Mouse (Mus musculus) right cerebral cortex, postnatal 25 days (tissue): ENCODE results near the gene Gm20388.
A peak's percentile ranks its signal among the peaks of the same experiment; 100 is the strongest.

Source experiments
- DNase-seq: peaks from one replicate; pipeline ENCODE4 v3.0.0; 2022

Gene Gm20388

DNA sequence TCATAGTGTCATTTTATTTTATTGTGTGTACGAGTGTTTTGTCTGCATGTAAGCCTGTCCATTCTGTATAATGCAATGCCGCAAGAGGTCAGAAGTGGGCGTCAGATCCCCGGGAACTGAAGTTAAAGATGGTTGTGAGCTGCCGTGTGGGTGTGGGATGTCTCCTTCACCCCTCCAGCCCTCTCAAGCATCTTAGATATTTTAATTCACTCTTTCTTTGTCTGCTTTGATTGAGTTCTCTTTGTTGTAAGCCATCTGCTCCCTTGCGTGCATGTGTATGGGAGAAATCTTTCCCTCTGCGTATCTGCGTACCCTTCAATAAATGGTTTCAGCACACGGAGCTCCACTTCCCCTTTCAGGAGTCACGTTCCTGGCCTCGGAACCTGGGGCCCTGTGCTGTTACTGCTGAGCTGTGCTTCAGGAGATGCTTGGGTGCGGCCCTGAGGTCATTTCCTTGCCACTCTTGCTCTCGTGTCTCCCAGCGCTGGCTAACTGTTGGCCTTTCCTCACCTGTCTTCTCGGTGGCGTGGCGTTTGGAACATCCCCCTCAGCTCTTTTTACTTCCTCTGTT is 2060.9 kb downstream of the Gm20388 start:
- no peak for DNase-seq

GRCm38 (mm10) chr8:121973906-121974305 is 2063.3 kb downstream of the Gm20388 start:
- DNase-seq: no peak

DNA sequence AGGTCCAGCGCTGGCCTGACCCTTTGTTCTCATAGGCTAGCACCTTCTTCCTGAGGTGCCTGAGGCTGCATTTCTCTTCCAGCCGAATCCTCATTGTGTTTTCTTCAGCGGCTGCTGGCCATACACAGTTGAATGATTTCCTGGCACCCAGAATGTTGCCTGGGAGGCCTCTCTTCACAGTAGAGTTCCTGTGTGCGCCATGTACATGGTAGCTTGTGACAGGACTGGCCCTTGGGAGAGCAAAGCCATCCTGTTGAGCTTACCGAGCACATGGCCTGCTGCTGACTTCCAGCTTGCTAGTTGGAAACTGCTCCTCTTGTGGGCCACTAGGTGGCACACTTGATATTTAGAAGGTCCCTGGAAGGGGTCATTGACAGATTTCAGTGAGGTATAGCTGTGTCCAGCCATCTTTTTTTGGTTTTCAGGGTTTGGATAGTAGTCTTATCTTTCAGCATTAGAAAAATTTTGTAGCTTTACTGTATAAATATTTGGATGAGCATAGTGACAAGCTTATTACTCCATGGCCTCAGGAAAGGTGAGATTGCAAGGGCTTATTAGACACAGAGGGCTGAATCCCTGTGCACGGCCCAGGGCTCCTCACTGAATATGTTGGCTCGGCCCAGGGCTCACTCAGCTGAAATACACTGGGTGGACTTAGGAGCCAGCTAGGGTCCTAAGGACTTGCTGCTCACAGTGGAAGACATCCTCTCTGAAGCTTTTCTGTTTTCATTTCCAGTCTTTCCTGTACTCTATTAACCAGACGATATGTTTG is 2067.4 kb downstream of the Gm20388 start:
- no peak for DNase-seq

GRCm38 (mm10) chr8:121978670-121979069 is 2068.0 kb downstream of the Gm20388 start:
- DNase-seq: no peak

- no peak for DNase-seq
These were observed 2070.3 kb downstream of the Gm20388 start for GRCm38 (mm10) chr8:121980792-121981519.

- DNase-seq: no peak
These were observed 2070.9 kb downstream of the Gm20388 start for GRCm38 (mm10) chr8:121981520-121981895.

DNA sequence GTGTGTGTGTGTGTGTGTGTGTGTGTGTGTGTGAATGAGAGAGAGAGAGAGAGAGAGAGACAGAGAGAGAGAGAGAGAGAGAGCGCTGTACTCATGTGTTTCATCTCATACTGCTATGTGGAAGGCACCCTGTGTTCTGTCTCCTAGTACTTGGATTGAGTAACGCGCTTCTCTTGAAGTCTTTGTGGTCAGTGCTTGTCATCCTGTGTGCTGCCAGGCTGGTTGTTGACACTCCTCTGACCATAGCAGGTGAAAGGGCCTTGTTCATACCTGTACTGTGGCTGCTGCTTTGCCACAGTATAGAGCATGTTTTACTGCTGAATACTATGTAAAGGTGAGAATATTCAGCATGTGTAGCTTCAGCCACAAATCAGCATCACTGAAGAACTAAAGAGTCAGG is 2075.0 kb downstream of the Gm20388 start:
- DNase-seq: no peak

DNA sequence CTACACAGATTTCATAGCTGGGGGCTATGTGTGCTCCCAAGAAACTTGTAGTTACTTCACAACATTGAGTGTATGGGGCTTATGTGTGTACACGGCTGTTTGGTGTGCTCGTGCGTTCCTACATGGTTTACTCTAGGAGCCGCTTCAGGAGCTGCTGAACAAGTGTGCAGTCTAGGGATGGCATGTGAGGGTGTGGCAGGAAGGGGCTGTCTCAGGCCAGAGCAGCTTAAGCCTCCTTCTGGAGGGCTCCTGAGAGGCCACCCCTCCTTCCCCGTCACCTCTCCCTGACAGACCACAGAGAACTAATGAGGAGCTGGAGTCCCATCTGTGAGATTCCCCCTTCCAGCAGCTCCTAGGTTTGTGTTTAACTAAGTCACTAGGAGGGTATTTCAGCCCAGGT is 2077.3 kb downstream of the Gm20388 start:
- DNase-seq: no peak

DNA sequence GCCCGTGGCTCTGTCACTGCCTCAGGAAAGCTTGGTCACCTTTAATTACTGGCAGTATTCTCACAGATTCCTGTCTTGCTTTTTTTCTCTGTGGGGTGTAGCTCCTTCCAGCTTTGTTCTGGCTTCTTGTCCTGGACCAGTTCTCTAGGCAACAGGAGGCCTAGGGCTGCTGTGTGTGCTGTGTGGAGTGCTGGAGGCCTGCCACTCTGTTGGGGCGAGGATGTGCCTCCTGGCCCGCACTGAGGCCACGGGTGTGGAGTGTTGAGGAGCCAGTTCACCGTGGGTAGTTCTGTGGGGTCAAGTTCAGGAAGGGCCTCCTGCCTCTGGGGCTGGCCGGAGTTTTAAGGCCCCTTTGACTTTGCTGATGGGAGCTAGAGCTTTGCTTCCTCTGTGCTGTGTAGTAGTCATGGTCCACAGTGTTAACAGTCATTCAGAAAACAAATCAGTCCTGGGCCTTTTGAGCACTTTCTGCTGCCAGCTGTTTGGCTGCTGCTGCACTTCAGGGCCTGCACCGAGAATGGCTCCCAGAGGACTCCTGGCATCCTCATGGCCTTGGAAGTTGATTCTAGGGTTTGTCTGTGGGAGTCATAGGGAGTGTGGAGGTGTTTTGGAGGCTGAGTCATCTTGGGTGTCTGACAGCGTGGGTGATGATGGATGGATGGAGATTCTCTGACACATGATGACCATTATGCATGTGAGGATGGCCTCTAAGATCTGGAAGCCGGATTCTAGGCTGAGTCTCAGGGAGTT is 2080.0 kb downstream of the Gm20388 start:
- no peak for DNase-seq

GRCm38 (mm10) chr8:121991611-121992010 is 2081.0 kb downstream of the Gm20388 start:
- DNase-seq: no peak

GRCm38 (mm10) chr8:121992911-121993310 is 2082.3 kb downstream of the Gm20388 start:
- no peak for DNase-seq

DNA sequence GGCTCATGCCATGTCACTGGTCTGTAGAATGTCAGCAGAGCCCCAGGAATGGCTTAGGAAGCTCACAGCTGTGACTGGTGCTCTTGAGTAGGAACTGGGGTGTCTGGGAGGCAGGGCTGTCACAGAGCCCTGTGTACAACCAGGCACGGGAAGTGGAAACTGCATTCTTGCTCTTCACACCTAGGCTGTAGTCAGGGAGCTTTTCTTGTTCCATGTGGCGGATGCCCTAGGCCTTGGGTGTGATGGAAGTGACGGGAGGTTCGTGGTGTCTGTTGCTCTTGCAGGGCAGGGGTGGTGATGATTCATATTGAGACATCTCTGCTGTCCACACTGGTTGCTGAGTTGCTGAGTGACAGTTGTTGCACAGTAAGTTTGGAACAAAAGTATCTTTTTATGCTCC is 2084.5 kb downstream of the Gm20388 start:
- no peak for DNase-seq

GRCm38 (mm10) chr8:121995895-121996294 is 2085.3 kb downstream of the Gm20388 start:
- DNase-seq: no peak

GRCm38 (mm10) chr8:121998631-121999030 is 2088.0 kb downstream of the Gm20388 start:
- DNase-seq: no peak

GRCm38 (mm10) chr8:121999211-121999610 is 2088.6 kb downstream of the Gm20388 start:
- DNase-seq: no peak

GRCm38 (mm10) chr8:122001339-122002115 is 2090.9 kb downstream of the Gm20388 start:
- DNase-seq: no peak

GRCm38 (mm10) chr8:122003646-122004045 is 2093.0 kb downstream of the Gm20388 start:
- DNase-seq: no peak

DNA sequence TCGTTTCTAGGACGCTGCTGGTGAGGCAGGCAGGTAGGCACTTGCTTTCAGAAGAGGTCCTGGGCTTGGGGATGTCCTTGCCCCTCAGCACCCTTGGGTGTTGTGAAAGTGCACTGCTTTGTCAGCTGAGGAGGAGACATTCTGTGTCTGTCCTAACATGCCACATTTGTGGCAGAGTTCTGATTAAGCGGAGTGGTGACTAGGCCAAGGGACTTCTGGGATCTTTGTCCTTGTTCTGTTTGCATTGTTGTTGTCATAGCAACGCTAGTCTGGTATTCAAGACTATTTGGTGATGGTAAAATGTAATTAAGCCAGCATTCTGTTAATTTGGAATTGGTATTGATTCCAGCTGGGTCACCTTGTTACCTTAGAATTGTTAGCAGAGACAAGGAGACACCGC is 2093.5 kb downstream of the Gm20388 start:
- DNase-seq: no peak

- DNase-seq: no peak
These were observed 2095.0 kb downstream of the Gm20388 start for GRCm38 (mm10) chr8:122005422-122006204.

- peak; percentile 49 for DNase-seq
These were observed 2096.2 kb downstream of the Gm20388 start for GRCm38 (mm10) chr8:122006688-122007484.

DNA sequence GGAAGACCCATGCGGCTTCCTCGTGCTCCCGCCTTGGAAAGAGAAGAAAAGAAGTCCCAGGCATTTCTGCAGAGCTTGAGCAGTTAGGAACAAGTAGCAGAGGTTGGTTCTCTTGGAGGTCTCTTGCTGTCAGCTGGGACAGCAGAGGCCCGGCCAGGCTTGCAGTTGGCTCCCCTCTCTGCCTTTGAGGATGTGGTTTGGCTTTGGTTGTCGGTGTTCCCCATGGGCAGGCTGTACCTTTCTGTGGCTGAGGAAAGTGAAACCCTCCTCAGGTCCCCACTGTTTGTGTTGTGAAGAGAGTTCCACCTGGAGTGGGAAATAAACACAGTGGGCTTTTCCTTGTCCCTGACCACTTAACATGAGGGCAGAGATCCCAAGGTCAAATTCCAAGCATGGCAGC is 2097.8 kb downstream of the Gm20388 start:
- DNase-seq: no peak
